ENCODE assay signal across 21 mouse cellular contexts in the genomic region with DNA sequence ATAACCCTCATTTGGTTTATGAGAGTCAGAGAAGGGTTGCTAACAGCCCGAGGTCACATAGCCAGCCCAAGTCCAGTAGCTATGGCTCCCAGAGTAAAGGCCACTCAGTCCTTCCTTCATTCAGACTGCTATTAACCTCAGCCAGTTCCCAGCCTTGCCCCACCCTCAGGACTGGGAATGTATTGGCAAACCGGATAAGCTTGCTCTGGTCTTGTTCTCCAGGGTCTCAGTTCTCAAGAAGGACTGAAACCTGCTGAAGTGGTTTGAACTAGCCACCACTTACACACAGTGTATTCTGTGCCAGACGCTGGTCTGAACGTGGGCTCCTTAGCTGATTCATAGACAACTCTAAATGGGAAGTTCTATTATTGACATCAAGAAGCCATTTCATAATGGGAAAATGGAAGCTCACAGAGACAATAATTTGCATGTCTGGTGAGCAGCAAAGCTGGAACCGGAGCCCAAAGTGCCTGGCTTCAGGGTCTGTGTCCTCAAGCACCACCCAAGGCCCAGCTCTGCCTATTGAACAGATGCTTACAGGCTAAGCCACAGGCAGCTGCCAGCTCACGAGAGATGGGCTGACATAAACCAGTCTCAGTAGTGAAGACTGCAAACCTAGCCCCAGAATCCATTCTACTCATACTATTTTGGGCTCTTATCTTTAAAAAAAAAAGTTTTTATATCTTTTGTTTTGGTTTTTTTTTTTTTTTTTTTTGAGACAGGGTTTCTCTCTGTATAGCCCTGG. TPM values are rescaled to one million over a fixed set of nuclear protein-coding genes. Genes with fewer than 3 reads are reported as not detected.
DNase-seq lines count a peak whose midpoint lies in the region; ATAC-seq and TF ChIP-seq lines count a peak whose summit lies in the region.
"Had no signal": no experiment of that assay in that cellular context is flagged by ENCODE, and none has a peak within 500 bp of the region (broad histone marks: within the 10 kb centered on the region; RNA-seq: fewer than 3 reads in every experiment).

No protein-coding gene starts in this region.

- H3ac ChIP-seq in myocyte (ENCODE audit: control insufficient read depth, insufficient read length) = no peak overlapping the region

- 59% methylated on average over 6 of the region's 6 CpGs for WGBS in embryonic facial prominence, embryonic 14.5 days
- WGBS in embryonic facial prominence, embryonic 10.5 days = 74% methylated on average over 6 of the region's 6 CpGs

- no peaks in the 10 kb centered on the region for H3K79me2 ChIP-seq in myocyte (ENCODE audit: control insufficient read depth, insufficient read depth)

- DNase-seq in embryonic facial prominence, embryonic 14.5 days (ENCODE audit: low spot score) = peak; percentile 35
- no peak for DNase-seq in embryonic facial prominence, embryonic 10.5 days (ENCODE audit: low spot score)
- peak; percentile 65 for DNase-seq in urinary bladder, postnatal 14 days (ENCODE audit: low spot score)
- DNase-seq in urinary bladder, adult 18-20 months (ENCODE audit: low spot score in 2 of 2) = no peak
- no peak for DNase-seq in retina, postnatal 1 day
- DNase-seq in adrenal gland, postnatal 36 days = no peak
- no peak for DNase-seq in layer of hippocampus, adult 2 months (ENCODE audit: low spot score in 2 of 2)
- DNase-seq: cerebellum, postnatal 14 days; heart, postnatal 14 days; right cerebral cortex, postnatal 14 days; thymus, adult 2 months had no signal

- H3K27ac ChIP-seq in embryonic facial prominence, embryonic 14.5 days (replicated peaks; ENCODE audit: low read depth, low read length) = no peak overlapping the region
- no peak overlapping the region for H3K27ac ChIP-seq in embryonic facial prominence, embryonic 10.5 days (replicated peaks)
- H3K27ac ChIP-seq in layer of hippocampus, adult 2 months = no peak overlapping the region
- H3K27ac ChIP-seq: forebrain, embryonic 15.5 days; hindbrain, embryonic 13.5 days; limb, embryonic 15.5 days; midbrain, embryonic 10.5 days; neural tube, embryonic 12.5 days had no signal

- H3K4me2 ChIP-seq in embryonic facial prominence, embryonic 14.5 days (ENCODE audit: low read depth, low read length) = no peak overlapping the region
- H3K4me2 ChIP-seq in myocyte (ENCODE audit: low read depth) = no peak overlapping the region
- H3K4me2 ChIP-seq: forebrain, embryonic 15.5 days; heart, embryonic 11.5 days; hindbrain, embryonic 13.5 days; limb, embryonic 15.5 days; neural tube, embryonic 12.5 days had no signal

- no peak for TF ChIP-seq CTCF in layer of hippocampus, adult 2 months (conservative IDR thresholded peaks at IDR 0.05)

- no peaks in the 10 kb centered on the region for H3K4me1 ChIP-seq in embryonic facial prominence, embryonic 14.5 days (ENCODE audit: control insufficient read depth, insufficient read depth, low read length)
- H3K4me1 ChIP-seq in embryonic facial prominence, embryonic 10.5 days = peaks cover 19% of the 10 kb centered on the region
- H3K4me1 ChIP-seq: forebrain, embryonic 15.5 days; neural tube, embryonic 12.5 days had no signal

- no peaks in the 10 kb centered on the region for H3K36me3 ChIP-seq in embryonic facial prominence, embryonic 14.5 days (ENCODE audit: control insufficient read depth, insufficient read depth, low read length)
- no peaks in the 10 kb centered on the region for H3K36me3 ChIP-seq in embryonic facial prominence, embryonic 10.5 days (replicated peaks)
- no peaks in the 10 kb centered on the region for H3K36me3 ChIP-seq in myocyte (ENCODE audit: control insufficient read depth, insufficient read depth)
- H3K36me3 ChIP-seq: forebrain, embryonic 15.5 days; G1E; hindbrain, embryonic 13.5 days; limb, embryonic 15.5 days; midbrain, embryonic 10.5 days; neural tube, embryonic 12.5 days had no signal

- no peaks in the 10 kb centered on the region for H3K27me3 ChIP-seq in embryonic facial prominence, embryonic 14.5 days (replicated peaks; ENCODE audit: control insufficient read depth, insufficient read depth, low read length)
- H3K27me3 ChIP-seq in embryonic facial prominence, embryonic 10.5 days (replicated peaks; ENCODE audit: low read depth, poor library complexity, severe bottlenecking) = no peaks in the 10 kb centered on the region
- H3K27me3 ChIP-seq in myocyte (ENCODE audit: control insufficient read depth, insufficient read depth, insufficient read length) = no peaks in the 10 kb centered on the region
- H3K27me3 ChIP-seq: forebrain, embryonic 15.5 days; hindbrain, embryonic 13.5 days; limb, embryonic 15.5 days; neural tube, embryonic 12.5 days had no signal

- TF ChIP-seq POLR2A in myocyte (IDR thresholded peaks at IDR 0.05; ENCODE audit: insufficient read length, low read depth) = no peak

- ATAC-seq in embryonic facial prominence, embryonic 14.5 days (ENCODE audit: low read depth) = no peak
- ATAC-seq: CD4-positive, CD25-positive, alpha-beta regulatory T cell, adult 4 months; forebrain, embryonic 15.5 days had no signal

- no peaks in the 10 kb centered on the region for H3K9me3 ChIP-seq in embryonic facial prominence, embryonic 14.5 days (ENCODE audit: control insufficient read depth, low read length)
- H3K9me3 ChIP-seq in embryonic facial prominence, embryonic 10.5 days = no peaks in the 10 kb centered on the region
- H3K9me3 ChIP-seq: forebrain, embryonic 15.5 days; G1E; hindbrain, embryonic 13.5 days; limb, embryonic 15.5 days; midbrain, embryonic 10.5 days; neural tube, embryonic 12.5 days had no signal

- H3K4me3 ChIP-seq in embryonic facial prominence, embryonic 14.5 days (ENCODE audit: low read depth, low read length) = no peak overlapping the region
- no peak overlapping the region for H3K4me3 ChIP-seq in embryonic facial prominence, embryonic 10.5 days
- H3K4me3 ChIP-seq in myocyte = no peak overlapping the region
- H3K4me3 ChIP-seq in layer of hippocampus, adult 2 months = no peak overlapping the region
- H3K4me3 ChIP-seq: erythroblast, embryonic 14.5 days; forebrain, embryonic 15.5 days; hindbrain, embryonic 13.5 days; limb, embryonic 15.5 days; midbrain, embryonic 10.5 days; neural tube, embryonic 12.5 days had no signal

- H3K9ac ChIP-seq in embryonic facial prominence, embryonic 14.5 days (ENCODE audit: low read depth, low read length) = no peak overlapping the region
- H3K9ac ChIP-seq: forebrain, embryonic 15.5 days; hindbrain, embryonic 13.5 days; limb, embryonic 15.5 days; neural tube, embryonic 12.5 days had no signal

TF ChIP-seq in myocyte, 11 proteins besides CTCF, POLR2A, EP300 and RAD21:
- TF ChIP-seq TCF3 (IDR thresholded peaks at IDR 0.05; ENCODE audit: insufficient read length, low read depth) (no peak), CEBPB (IDR thresholded peaks at IDR 0.05; ENCODE audit: insufficient read depth, poor library complexity, severe bottlenecking) (no peak), MYOG (IDR thresholded peaks at IDR 0.05; ENCODE audit: control insufficient read depth in 1 of 3, insufficient read depth in 1 of 3, insufficient read length in 2 of 3, low read depth in 2 of 3) (peak; percentile 31 to 88 (median 59)), USF1 (IDR thresholded peaks at IDR 0.05; ENCODE audit: low read depth) (no peak), E2F4 (IDR thresholded peaks at IDR 0.05; ENCODE audit: insufficient read depth) (no peak), TCF12 (IDR thresholded peaks at IDR 0.05; ENCODE audit: insufficient read depth, poor library complexity, severe bottlenecking) (no peak), MYOD1 (IDR thresholded peaks at IDR 0.05; ENCODE audit: control insufficient read depth in 1 of 3, insufficient read length in 2 of 3, low read depth in 2 of 3) (peak in 2 of 3 experiments; percentile 66 to 73), REST (IDR thresholded peaks at IDR 0.05; ENCODE audit: insufficient read depth, insufficient read length) (no peak), SRF (IDR thresholded peaks at IDR 0.05; ENCODE audit: control insufficient read depth, insufficient read length, low read depth) (no peak)

RNA-seq across cellular contexts. Expression of a gene that starts 8.3 kb away (rescaled TPM):
- 11.4 and 13.7 TPM in 2 replicates for polyA plus RNA-seq in embryonic facial prominence, embryonic 14.5 days (2014; fragmentation: Nextera tagmentation; extraction: Ambion mirVana)
- polyA plus RNA-seq in embryonic facial prominence, embryonic 10.5 days (2016; fragmentation: Nextera tagmentation; extraction: Ambion mirVana) = 6.0 and 8.1 TPM in 2 replicates
- polyA plus RNA-seq in myocyte (2012; fragmentation: generic; extraction: Trizol) = 99.0 TPM
- 100 to 1,000 TPM; 132 to 140 TPM for total RNA-seq in adrenal gland, postnatal 36 days (2021)
- total RNA-seq in layer of hippocampus, adult 2 months (2021) = 10 to 100 TPM; 90.4 to 97.5 TPM

RNA-seq across cellular contexts. Expression of a gene that starts 21.6 kb away (rescaled TPM):
- 37.3 and 47.5 TPM in 2 replicates for polyA plus RNA-seq in embryonic facial prominence, embryonic 14.5 days (2014; fragmentation: Nextera tagmentation; extraction: Ambion mirVana)
- polyA plus RNA-seq in embryonic facial prominence, embryonic 10.5 days (2016; fragmentation: Nextera tagmentation; extraction: Ambion mirVana) = 22.1 and 24.4 TPM in 2 replicates
- 0.11 TPM for polyA plus RNA-seq in myocyte (2012; fragmentation: generic; extraction: Trizol)
- not detected for total RNA-seq in adrenal gland, postnatal 36 days (2021)
- total RNA-seq in layer of hippocampus, adult 2 months (2021) = under 1 TPM; 0.37 to 0.54 TPM
- polyA plus RNA-seq: erythroblast, embryonic 14.5 days; G1E had no signal

Comparison
In these comparisons a context has a peak if more than half of its experiments do, and no peak if none do; other contexts are left out.
1. DNase-seq: peak in embryonic facial prominence, embryonic 14.5 days (single experiment) and urinary bladder, postnatal 14 days (single experiment); none in embryonic facial prominence, embryonic 10.5 days (single experiment), urinary bladder, adult 18-20 months (0 of 2), retina, postnatal 1 day (single experiment), adrenal gland, postnatal 36 days (0 of 2) and layer of hippocampus, adult 2 months (0 of 2).
2. RNA of a gene that starts 21.6 kb away (polyA plus RNA-seq): 37.3 to 47.5 TPM in embryonic facial prominence, embryonic 14.5 days and 22.1 to 24.4 TPM in embryonic facial prominence, embryonic 10.5 days; 0.11 TPM in myocyte (single experiment); every median in the first group is over 10 times any median in the second.